Mouse (Mus musculus): ENCODE measurements around the gene Rgs8.

The Rgs8 gene

GRCm38 (mm10) chr1:153652938-153653623, at the start of gene Rgs8:
Rgs8 (plus strand) TSS chr1:153653025.
- peak; percentile 31 for DNase-seq

DNA sequence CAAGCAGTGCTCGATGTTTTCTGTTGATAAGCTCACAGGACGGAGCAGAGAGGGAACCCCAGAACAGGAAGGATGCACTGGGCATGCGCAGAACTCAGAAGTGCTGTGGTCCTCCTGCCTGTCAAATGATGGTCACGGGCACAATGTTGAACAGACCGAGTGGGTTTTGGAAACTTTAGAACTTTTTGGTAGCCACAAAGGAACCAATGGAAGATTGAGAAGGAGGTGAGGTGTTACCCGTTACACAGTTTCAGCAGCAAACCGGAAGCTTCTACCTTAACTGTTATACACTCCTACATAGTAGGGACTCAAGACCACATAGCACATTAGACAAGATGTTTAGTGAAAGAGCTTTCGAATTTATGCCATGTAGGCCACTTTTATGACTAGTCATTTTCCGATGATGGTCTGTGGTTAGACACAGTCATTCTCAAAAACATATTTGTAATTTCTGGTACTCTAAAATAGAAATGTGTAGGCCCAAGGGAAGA, 35.4 kb upstream of the Rgs8 start:
- peak; percentile 35 for DNase-seq

GRCm38 (mm10) chr1:153623036-153623435, 29.8 kb upstream of the Rgs8 start:
- DNase-seq, result no peak

GRCm38 (mm10) chr1:153632686-153633085, 20.1 kb upstream of the Rgs8 start:
- DNase-seq, result no peak

GRCm38 (mm10) chr1:153635056-153635455, 17.8 kb upstream of the Rgs8 start:
- no peak for DNase-seq

DNA sequence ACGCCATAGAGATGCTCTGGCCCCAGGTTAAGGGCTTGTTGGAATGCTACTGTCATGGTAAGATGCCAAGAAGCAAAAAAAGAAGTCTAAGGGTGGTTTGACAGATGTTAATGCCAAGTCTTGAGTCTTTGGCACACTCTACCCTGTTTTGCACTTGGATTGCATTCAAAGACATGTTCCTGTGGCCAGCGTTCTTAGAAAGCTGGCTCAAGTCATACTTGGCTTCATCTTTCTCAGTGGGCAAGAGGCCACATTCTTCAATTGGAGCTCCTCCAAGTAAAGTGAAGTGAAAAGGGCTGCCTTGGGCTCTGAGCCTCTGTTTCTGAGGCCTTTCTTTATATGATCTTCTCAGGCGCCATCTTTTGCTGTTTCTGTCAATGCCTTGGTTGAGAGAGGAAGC, 17.3 kb upstream of the Rgs8 start:
- DNase-seq, result no peak

DNA sequence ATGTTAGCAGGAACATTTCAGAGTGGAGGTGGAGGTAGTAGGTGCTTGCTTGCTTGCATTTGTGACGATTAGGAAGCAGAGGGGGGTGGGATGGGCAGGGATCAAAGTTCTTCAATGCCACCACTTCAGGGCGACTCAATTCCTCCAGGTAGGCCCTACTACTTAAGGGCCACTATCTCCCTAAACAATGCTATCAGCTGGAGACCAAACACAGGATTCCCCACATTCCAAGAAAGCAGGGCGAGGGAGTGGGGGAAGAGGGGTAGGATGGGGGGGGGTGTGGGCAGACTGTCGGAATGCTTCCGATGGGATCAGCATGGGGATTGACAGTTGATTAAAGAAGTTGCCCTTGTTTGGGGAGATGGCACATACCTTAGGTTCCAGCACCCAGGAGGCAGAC, 16.0 kb upstream of the Rgs8 start:
- DNase-seq, result no peak

- peak; percentile 56 for DNase-seq
Observed at GRCm38 (mm10) chr1:153641492-153641939, 11.3 kb upstream of the Rgs8 start.

GRCm38 (mm10) chr1:153641940-153642501, 10.8 kb upstream of the Rgs8 start:
- DNase-seq, result no peak

GRCm38 (mm10) chr1:153653674-153654073, 849 bp downstream of the Rgs8 start:
- no peak for DNase-seq

DNA sequence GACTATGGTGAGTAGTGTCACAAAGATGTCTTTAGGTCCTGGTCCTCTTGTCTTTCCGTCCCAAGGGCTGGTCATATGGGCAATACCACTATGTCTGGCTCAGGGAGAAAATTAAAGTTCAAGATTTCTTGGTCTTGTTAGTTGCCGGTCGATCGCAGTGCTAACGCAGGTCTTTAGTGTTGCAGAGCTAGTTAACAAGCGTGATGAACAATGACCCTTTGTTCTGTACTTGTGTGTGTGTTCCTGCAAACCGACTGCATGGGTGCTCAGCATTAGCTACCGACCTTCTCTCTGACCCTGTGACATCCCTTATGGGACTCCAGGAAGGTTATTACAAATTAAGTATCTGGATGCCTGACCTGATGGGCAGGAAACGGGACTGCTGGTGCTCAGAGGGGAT, 6.8 kb downstream of the Rgs8 start:
- DNase-seq, result no peak

GRCm38 (mm10) chr1:153660982-153661688, 8.3 kb downstream of the Rgs8 start:
- no peak for DNase-seq

DNA sequence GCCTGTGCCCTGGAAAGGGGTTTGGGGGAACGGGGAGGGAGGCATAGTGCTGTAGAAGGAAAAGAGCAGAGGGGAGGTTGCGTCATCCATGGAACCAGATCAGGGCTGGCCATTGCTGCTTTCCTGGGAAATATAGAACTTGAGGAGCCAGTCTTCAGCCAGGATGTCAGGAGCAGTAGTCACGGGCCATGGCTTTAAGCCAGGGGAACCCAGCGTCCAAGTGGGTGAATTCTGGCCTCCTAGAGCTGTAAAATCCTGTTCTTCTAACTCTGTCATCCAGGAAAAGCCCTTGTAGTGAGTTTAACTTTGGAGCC, 8.8 kb downstream of the Rgs8 start:
- no peak for DNase-seq

- DNase-seq, result no peak
Observed at GRCm38 (mm10) chr1:153662362-153662761, 9.5 kb downstream of the Rgs8 start.

- no peak for DNase-seq
Observed at GRCm38 (mm10) chr1:153665066-153665715, 12.4 kb downstream of the Rgs8 start.

GRCm38 (mm10) chr1:153666236-153666635, 13.4 kb downstream of the Rgs8 start:
- no peak for DNase-seq

GRCm38 (mm10) chr1:153667244-153667727, 14.5 kb downstream of the Rgs8 start:
- DNase-seq, result peak; percentile 22

- DNase-seq, result no peak
Observed at GRCm38 (mm10) chr1:153667781-153668180, 15.0 kb downstream of the Rgs8 start.

DNA sequence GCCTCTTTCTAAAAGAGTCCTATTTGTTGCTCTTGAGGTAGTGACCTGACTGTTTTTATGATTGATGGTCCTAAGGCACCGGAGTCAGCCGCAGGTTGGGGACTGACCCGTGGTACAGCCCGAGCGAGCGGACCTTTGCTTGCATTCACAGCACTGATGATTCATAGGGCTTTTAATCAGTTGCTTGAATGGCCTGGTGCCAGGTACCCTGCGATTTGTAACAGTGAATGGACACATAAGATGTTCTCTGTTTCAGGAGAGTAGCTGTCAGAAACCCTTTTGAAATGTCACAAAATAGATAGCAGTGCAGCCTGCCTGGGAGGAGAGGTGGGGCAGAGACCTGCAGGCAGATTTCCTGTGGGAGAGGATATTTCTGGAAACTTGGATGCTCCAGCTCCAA, 16.3 kb downstream of the Rgs8 start:
- no peak for DNase-seq

DNA sequence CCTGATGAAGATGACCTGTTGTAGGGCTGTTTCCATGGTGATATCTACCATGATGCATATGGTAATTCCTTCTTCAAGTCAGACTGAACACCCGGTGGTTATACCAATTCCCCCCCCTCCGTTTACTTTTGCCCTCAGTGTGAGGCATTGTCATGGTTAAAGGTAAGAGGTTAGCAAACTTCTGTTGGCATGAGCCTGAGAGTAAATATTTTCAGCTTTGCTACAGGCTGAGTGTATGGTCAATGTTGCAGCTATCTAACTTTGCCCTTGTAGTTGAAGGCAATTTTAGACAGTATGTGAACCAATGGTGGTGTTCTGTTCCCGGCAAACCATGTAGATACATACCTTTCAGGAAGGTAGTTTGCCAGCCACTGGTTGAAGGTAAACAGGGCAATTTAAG, 16.9 kb downstream of the Rgs8 start:
- DNase-seq, result no peak

DNA sequence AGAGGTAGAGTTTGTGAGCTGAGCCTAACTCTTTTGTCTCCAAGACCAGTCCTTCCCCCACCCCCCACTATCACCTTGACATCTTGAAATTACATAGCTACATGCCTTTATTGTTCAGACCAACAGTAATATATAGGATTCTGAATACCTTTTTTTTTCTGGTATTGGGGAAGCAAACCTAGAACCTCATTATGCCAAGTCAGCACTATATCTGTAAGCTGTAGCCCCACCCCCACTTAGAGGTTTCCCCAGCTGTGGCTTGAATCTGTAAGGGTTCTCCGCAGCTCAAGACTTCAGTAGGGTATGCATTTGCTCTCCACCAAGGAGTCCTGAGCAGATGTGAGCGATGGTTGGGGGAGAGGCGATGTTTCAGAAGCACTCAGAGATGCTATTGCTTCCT, 18.5 kb downstream of the Rgs8 start:
- peak; percentile 24 for DNase-seq

- DNase-seq, result no peak
Observed at GRCm38 (mm10) chr1:153672698-153673097, 19.9 kb downstream of the Rgs8 start.

- DNase-seq, result no peak
Observed at GRCm38 (mm10) chr1:153673900-153674299, 21.1 kb downstream of the Rgs8 start.

DNA sequence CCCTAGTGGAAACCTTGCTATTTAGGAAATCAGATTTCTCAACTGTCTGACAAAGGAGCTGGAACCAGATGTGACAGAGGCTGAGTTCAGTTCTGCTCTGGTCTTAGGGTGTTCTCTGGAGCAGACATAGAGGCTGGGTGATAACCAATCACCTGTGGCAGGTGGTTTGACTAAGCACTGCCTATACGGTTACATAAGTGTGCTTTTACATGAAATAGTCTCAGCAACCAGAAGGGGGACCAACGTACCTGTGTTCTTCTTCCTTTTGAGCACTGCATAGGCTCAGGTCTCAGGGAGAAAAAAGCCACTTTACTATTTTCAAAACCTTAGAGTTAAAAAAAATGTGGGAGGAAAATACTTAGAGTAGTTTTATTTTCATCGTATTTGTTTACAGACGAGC, 22.8 kb downstream of the Rgs8 start:
- no peak for DNase-seq

Data from thymus, postnatal 4 days (tissue).